Mouse (Mus musculus) heart, embryonic 10.5 days (tissue): ENCODE data around the gene Vmn1r197. TPM values are rescaled to one million over a fixed set of nuclear protein-coding genes. Genes with fewer than 3 reads are reported as not detected.

Source experiments
- polyA plus RNA-seq: library from polyadenylated mRNA; unstranded; fragments of >200 nt; fragmentation: Nextera tagmentation; extraction: Ambion mirVana; gene quantifications from 2 replicates; pipeline ENCODE4 v1.2.1, GENCODE M21; 2016

Vmn1r197 gene
- polyA plus RNA-seq, 1 experiment from 2014 or later = not detected

Other genes with a start within 250 kb of the Vmn1r197 start
- not detected in 2 replicates for gene Vmn1r188, start 240.1 kb upstream of the Vmn1r197 start, polyA plus RNA-seq
- not detected in 2 replicates for gene Vmn1r189, start 218.8 kb upstream of the Vmn1r197 start, polyA plus RNA-seq
- not detected in 2 replicates for gene Vmn1r191, start 140.6 kb upstream of the Vmn1r197 start, polyA plus RNA-seq
- not detected in 2 replicates for gene Vmn1r192, start 133.4 kb upstream of the Vmn1r197 start, polyA plus RNA-seq
- not detected in 2 replicates for gene Vmn1r193, start 101.4 kb upstream of the Vmn1r197 start, polyA plus RNA-seq
- gene Vmn1r194, start 80.4 kb upstream of the Vmn1r197 start, polyA plus RNA-seq = not detected in 2 replicates
- not detected in 2 replicates for gene Vmn1r195, start 54.1 kb upstream of the Vmn1r197 start, polyA plus RNA-seq
- not detected in 2 replicates for gene Vmn1r196, start 34.7 kb upstream of the Vmn1r197 start, polyA plus RNA-seq
- gene Vmn1r198, start 25.8 kb downstream of the Vmn1r197 start, polyA plus RNA-seq = not detected in 2 replicates
- gene Vmn1r199, start 55.2 kb downstream of the Vmn1r197 start, polyA plus RNA-seq = not detected in 2 replicates
- gene Vmn1r200, start 65.8 kb downstream of the Vmn1r197 start, polyA plus RNA-seq = not detected in 2 replicates
- not detected in 2 replicates for gene Vmn1r201, start 147.3 kb downstream of the Vmn1r197 start, polyA plus RNA-seq
- not detected in 2 replicates for gene Vmn1r202, start 180.8 kb downstream of the Vmn1r197 start, polyA plus RNA-seq
- gene Vmn1r203, start 193.5 kb downstream of the Vmn1r197 start, polyA plus RNA-seq = not detected in 2 replicates
- not detected in 2 replicates for gene Vmn1r204, start 228.6 kb downstream of the Vmn1r197 start, polyA plus RNA-seq